Mouse (Mus musculus) right cerebral cortex, postnatal 10 days (tissue): ENCODE results near the gene Loxl3.
A peak's percentile ranks its signal among the peaks of the same experiment; 100 is the strongest.

Source experiments
- DNase-seq, 2 experiments: peaks; one replicate each; pipeline ENCODE4 v3.0.0; 2021; ENCODE audit warnings: low spot score in 2 of 2

The Loxl3 gene

GRCm38 (mm10) chr6:83086121-83087035 is 52.4 kb downstream of the Loxl3 start, which contains the start of gene Lbx2:
TSS of gene Lbx2 (plus strand) at chr6:83086367.
- no peak for DNase-seq

GRCm38 (mm10) chr6:83087205-83087925 is 53.4 kb downstream of the Loxl3 start:
- DNase-seq = no peak

- no peak for DNase-seq
Observed at GRCm38 (mm10) chr6:83087926-83088260, 53.9 kb downstream of the Loxl3 start.

GRCm38 (mm10) chr6:83092416-83093127 is 58.6 kb downstream of the Loxl3 start:
- DNase-seq = no peak

- DNase-seq = no peak
Observed at GRCm38 (mm10) chr6:83095968-83096367, 62.0 kb downstream of the Loxl3 start.

- DNase-seq = no peak
Observed at GRCm38 (mm10) chr6:83098411-83098810, 64.4 kb downstream of the Loxl3 start.

- DNase-seq = peak; percentile 92 to 95
Observed at GRCm38 (mm10) chr6:83101316-83101687, 67.3 kb downstream of the Loxl3 start, which contains the start of the genes Ccdc142 and Gm42688. TSS of gene Ccdc142 (plus strand) at chr6:83101601. TSS of gene Gm42688 (plus strand) at chr6:83101617.

GRCm38 (mm10) chr6:83101688-83102556 is 67.9 kb downstream of the Loxl3 start:
- DNase-seq = peak; percentile 69 to 71
